Mouse (Mus musculus): Measurements from ENCODE around the gene Srgap1.

- TF ChIP-seq CTCF (IDR thresholded peaks at IDR 0.05; ENCODE audit: borderline replicate concordance, insufficient read depth, low read length) = no peak
- no peak for TF ChIP-seq POLR2A (IDR thresholded peaks at IDR 0.05; ENCODE audit: low read depth, low read length)
These were observed 28.5 kb downstream of the Srgap1 start for GRCm38 (mm10) chr10:122018594-122019048.
